ENCODE assay signal across 21 mouse cellular contexts in the genomic region with DNA sequence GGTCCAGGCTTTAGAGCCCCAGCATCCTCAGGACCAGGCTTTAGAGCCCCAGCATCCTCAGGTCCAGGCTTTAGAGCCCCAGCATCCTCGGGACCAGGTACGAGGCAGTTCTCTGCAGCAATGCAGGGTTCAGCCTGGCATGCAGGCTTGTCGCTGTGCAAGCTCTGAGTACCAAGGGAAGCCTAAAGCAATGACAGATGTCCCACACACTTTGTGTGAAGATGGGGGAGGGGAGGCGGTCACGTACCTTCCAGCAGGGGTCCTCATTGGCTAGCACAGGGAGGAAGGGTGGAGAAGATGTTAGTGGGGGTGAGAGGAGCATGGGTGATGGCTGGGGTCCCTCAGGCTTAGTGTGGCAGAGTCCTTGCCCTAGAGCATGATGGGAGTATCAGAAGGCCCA.
"Had no signal": no experiment of that assay in that cellular context is flagged by ENCODE, and none has a peak within 500 bp of the region (broad histone marks: within the 10 kb centered on the region; RNA-seq: fewer than 3 reads in every experiment).

No protein-coding gene starts in this region.

- H3K36me3 ChIP-seq: lung, embryonic 15.5 days; stomach, embryonic 15.5 days had no signal

- H3K27ac ChIP-seq: kidney, embryonic 15.5 days; limb, embryonic 12.5 days; limb, embryonic 15.5 days; liver, embryonic 14.5 days; lung, embryonic 15.5 days; midbrain, embryonic 12.5 days; midbrain, embryonic 15.5 days; neural tube, embryonic 13.5 days; stomach, embryonic 15.5 days had no signal

- H3K9me3 ChIP-seq: kidney, embryonic 15.5 days; limb, embryonic 15.5 days; lung, embryonic 15.5 days; midbrain, embryonic 12.5 days; midbrain, embryonic 15.5 days; neural tube, embryonic 13.5 days; stomach, embryonic 15.5 days had no signal

- H3K27me3 ChIP-seq: kidney, embryonic 15.5 days; limb, embryonic 12.5 days; limb, embryonic 15.5 days; lung, embryonic 15.5 days; midbrain, embryonic 12.5 days; midbrain, embryonic 15.5 days; neural tube, embryonic 13.5 days; stomach, embryonic 15.5 days had no signal

- H3K4me1 ChIP-seq: kidney, embryonic 15.5 days; limb, embryonic 12.5 days; limb, embryonic 15.5 days; lung, embryonic 15.5 days; midbrain, embryonic 12.5 days; midbrain, embryonic 15.5 days; neural tube, embryonic 13.5 days; stomach, embryonic 15.5 days had no signal

- ATAC-seq: liver, postnatal 0 days; midbrain, embryonic 15.5 days had no signal

- H3K4me2 ChIP-seq: kidney, embryonic 15.5 days; limb, embryonic 12.5 days; limb, embryonic 15.5 days; liver, embryonic 11.5 days; lung, embryonic 15.5 days; midbrain, embryonic 12.5 days; midbrain, embryonic 15.5 days; neural tube, embryonic 13.5 days; stomach, embryonic 15.5 days had no signal

- DNase-seq: kidney, adult 8-10 months; kidney, postnatal 14 days; left cerebral cortex, postnatal 4 days; liver, postnatal 0 days; lung, postnatal 14 days; lung, postnatal 4 days; retina, postnatal 1 day; right cerebral cortex, postnatal 25 days; spleen, adult 18-20 months; thymus, postnatal 36 days had no signal

- H3K9ac ChIP-seq: kidney, embryonic 15.5 days; limb, embryonic 12.5 days; limb, embryonic 15.5 days; liver, embryonic 14.5 days; liver, postnatal 0 days; lung, embryonic 15.5 days; midbrain, embryonic 12.5 days; midbrain, embryonic 15.5 days; neural tube, embryonic 13.5 days; stomach, embryonic 15.5 days had no signal

- H3K4me3 ChIP-seq: kidney, embryonic 15.5 days; limb, embryonic 12.5 days; limb, embryonic 15.5 days; lung, embryonic 15.5 days; midbrain, embryonic 12.5 days; midbrain, embryonic 15.5 days; myocyte; neural tube, embryonic 13.5 days; stomach, embryonic 15.5 days had no signal
